Mouse (Mus musculus) lung, embryonic 16.5 days (tissue): ENCODE measurements around the gene Ipcef1. TPM values are rescaled to one million over a fixed set of nuclear protein-coding genes. Genes with fewer than 3 reads are reported as not detected.

Experiments used
- ATAC-seq: fragments of 200-750 bp; cut with Nextera tagmentation; 2 replicates; pipeline ENCODE4 v1.8.0; 2017; ENCODE audit warnings: low read depth, mild to moderate bottlenecking, moderate library complexity
- H3K27ac ChIP-seq: fragments of 300-500 bp; sonication (generic); 2 replicates; pipeline ENCODE4 v1.5.1; 2014; ENCODE audit warnings: mild to moderate bottlenecking, control low read depth, low read length
- H3K27me3 ChIP-seq: fragments of 300-500 bp; sonication (generic); 2 replicates; pipeline ENCODE4 v1.6.1; 2014; ENCODE audit warnings: low read depth, low read length, mixed read lengths; ENCODE audit not compliant: control insufficient read depth, insufficient read depth
- H3K36me3 ChIP-seq: fragments of 300-500 bp; sonication (generic); 2 replicates; pipeline ENCODE4 v1.6.1; 2014; ENCODE audit warnings: low read length; ENCODE audit not compliant: control insufficient read depth, insufficient read depth
- H3K4me1 ChIP-seq: fragments of 300-500 bp; sonication (generic); replicated peaks from 2 replicates; pipeline ENCODE4 v1.6.1; 2014; ENCODE audit warnings: low read length, mixed read lengths; ENCODE audit not compliant: control insufficient read depth, insufficient read depth
- H3K4me2 ChIP-seq: fragments of 300-500 bp; sonication (generic); 2 replicates; pipeline ENCODE4 v1.6.1; 2014; ENCODE audit warnings: low read depth, low read length, control low read depth
- H3K4me3 ChIP-seq: fragments of 300-500 bp; sonication (generic); 2 replicates; pipeline ENCODE4 v1.5.1; 2014; ENCODE audit warnings: mild to moderate bottlenecking, low read length, control low read depth
- H3K9ac ChIP-seq: fragments of 300-500 bp; sonication (generic); 2 replicates; pipeline ENCODE4 v1.6.1; 2014; ENCODE audit warnings: low read length, control low read depth
- H3K9me3 ChIP-seq: fragments of 300-500 bp; sonication (generic); 2 replicates; pipeline ENCODE4 v1.6.1; 2016; ENCODE audit warnings: low read length; ENCODE audit not compliant: control insufficient read depth
- WGBS: fragments of 180-500 bp; shearing (Covaris S2); extraction: QIAGEN DNeasy Blood & Tissue Kit; methylation state at CpG from one replicate; pipeline ENCODE4 v1.1.7; 2014; 5-methylcytosine and 5-hydroxymethylcytosine counted together
- polyA plus RNA-seq: library from polyadenylated mRNA; unstranded; fragments of >200 nt; fragmentation: Nextera tagmentation; extraction: Ambion mirVana; gene quantifications from 2 replicates; pipeline ENCODE4 v1.2.1, GENCODE M21; 2015

The Ipcef1 gene
- polyA plus RNA-seq, 1 experiment from 2014 or later: 0.24 TPM

DNA sequence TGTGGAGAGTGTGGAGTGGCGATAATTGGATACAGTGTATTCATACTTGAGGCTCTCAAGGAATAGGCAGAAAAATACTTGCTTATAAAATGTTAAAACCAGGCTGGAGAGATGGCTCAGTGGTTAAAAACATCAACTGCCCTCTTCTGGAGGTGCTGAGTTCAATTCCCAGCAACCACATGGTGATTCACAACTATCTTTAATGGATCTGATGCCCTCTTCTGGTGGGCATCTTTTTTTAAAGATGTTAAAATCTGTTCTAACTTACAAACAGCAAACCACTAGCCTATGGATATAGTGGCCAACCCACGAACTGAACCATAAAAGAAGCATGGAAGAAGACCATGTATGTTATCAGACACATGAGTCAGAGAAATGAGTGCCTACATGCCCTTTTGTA is 16.8 kb upstream of the Ipcef1 start:
- 82% methylated on average over 2 of the region's 2 CpGs for WGBS
- H3K27ac ChIP-seq: no peak overlapping the region
- no peak for ATAC-seq
- H3K27me3 ChIP-seq: no peaks in the 10 kb centered on the region
- no peak overlapping the region for H3K4me2 ChIP-seq
- no peaks in the 10 kb centered on the region for H3K4me1 ChIP-seq
- H3K4me3 ChIP-seq: no peak overlapping the region
- H3K36me3 ChIP-seq: no peaks in the 10 kb centered on the region
- H3K9ac ChIP-seq: no peak overlapping the region
- H3K9me3 ChIP-seq: no peaks in the 10 kb centered on the region

DNA sequence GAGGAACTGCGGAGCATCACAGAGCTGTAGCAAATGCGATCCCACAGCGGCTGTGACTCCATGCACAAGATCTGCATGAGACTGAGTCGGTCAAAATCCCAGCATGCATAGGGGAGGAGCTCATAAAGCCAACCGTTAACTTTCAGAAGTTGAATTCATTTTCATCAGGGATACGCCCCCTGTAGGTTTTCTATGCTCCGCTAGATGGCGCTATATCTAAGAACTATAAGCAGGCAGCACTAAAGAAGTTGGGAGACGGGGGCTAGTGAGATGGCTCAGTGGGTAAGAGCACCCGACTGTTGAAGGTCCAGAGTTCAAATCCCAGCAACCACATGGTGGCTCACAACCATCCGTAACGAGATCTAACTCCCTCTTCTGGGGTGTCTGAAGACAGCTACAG is 16.3 kb upstream of the Ipcef1 start:
- WGBS: 65% methylated on average over 12 of the region's 12 CpGs

DNA sequence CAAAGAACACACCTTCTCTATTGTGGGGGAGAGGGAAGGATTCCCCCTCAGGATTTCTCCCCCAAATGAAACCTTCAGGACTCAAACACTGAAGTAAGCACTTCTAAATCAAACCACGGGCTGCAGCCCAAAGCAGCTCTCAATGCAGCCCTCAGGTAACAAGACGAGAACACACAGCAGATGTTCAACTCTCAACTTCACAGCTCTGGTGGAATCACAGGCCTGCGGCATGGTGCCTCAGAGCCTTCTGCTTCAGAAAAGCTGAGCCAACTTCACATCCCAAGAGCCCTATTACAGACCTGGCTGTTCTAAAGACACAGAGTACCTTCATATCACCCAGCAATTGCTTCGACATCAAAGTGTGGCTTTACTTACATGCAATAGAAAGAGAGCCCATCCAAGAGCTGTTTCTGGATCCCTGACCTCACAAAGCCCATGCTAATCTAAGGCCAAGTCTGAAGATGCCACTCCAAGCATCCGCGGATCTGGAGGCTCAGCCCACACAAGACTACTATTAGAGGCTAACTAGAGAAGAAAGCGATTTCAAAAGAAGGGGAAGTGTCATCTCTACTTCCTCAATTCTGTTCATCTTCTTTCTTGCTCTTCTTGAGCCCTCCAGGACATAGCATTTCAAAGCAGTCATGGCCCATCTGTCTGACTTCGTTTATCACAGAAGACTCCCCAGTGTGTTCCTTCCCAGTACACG is 11.6 kb upstream of the Ipcef1 start:
- H3K4me3 ChIP-seq: no peak overlapping the region
- H3K4me1 ChIP-seq: no peaks in the 10 kb centered on the region
- WGBS: 78% methylated on average over 9 of the region's 9 CpGs
- no peaks in the 10 kb centered on the region for H3K36me3 ChIP-seq
- no peaks in the 10 kb centered on the region for H3K27me3 ChIP-seq
- no peak for ATAC-seq
- no peak overlapping the region for H3K27ac ChIP-seq
- no peak overlapping the region for H3K4me2 ChIP-seq
- H3K9ac ChIP-seq: no peak overlapping the region
- H3K9me3 ChIP-seq: no peaks in the 10 kb centered on the region

More for the DNA sequence above, 16.3 kb upstream of the Ipcef1 start:
- Histone ChIP-seq H3K4me2 (no peak overlapping the region), H3K4me3 (no peak overlapping the region), H3K9ac (no peak overlapping the region), H3K36me3 (no peaks in the 10 kb centered on the region), H3K4me1 (no peaks in the 10 kb centered on the region), H3K27ac (no peak overlapping the region), H3K9me3 (no peaks in the 10 kb centered on the region), H3K27me3 (no peaks in the 10 kb centered on the region)
- ATAC-seq: no peak

DNA sequence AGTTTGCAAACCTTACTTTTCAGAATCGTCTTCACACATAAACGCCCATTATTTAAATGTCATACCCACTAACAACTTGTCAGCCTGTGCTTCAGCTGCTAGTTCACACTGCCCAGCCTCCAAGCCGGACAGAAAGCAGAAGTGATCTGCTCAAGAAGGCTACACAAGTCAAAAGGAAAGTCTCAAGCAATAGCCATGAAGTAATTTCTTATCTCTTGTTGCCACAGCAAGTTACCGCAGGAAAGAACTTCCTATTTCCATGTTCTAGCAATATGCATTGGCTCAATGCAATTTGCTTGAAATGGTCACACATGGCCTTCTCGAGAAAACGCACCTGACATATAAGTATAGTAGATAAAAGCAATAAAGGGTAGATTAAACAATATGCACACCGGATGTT is 10.7 kb upstream of the Ipcef1 start:
- Histone ChIP-seq H3K4me2 (no peak overlapping the region), H3K4me3 (no peak overlapping the region), H3K36me3 (no peaks in the 10 kb centered on the region), H3K27me3 (no peaks in the 10 kb centered on the region), H3K27ac (no peak overlapping the region), H3K9ac (no peak overlapping the region), H3K9me3 (no peaks in the 10 kb centered on the region), H3K4me1 (no peaks in the 10 kb centered on the region)
- ATAC-seq: no peak
- WGBS: 77% methylated on average over 7 of the region's 7 CpGs

DNA sequence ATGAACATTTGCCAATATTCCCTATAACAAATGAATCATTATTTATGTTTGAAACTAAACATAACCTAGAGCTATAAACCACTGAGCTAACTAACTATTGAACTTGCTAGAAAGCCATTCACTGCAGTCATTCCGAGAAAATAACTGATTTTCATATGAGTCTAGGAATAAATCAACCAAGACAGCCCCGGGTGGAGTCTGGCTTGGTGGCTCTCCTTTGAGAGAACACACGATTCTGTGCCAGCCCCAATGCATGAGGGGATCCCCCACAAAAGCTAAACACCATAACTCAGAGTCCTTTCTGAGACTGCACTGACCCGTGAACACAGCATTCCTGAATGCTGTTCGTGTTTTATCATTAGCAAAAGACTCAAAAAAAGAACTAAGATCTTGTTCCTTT is 8.0 kb upstream of the Ipcef1 start:
- H3K4me3 ChIP-seq: no peak overlapping the region
- 56% methylated on average over 5 of the region's 5 CpGs for WGBS
- no peak overlapping the region for H3K9ac ChIP-seq
- H3K36me3 ChIP-seq: no peaks in the 10 kb centered on the region
- H3K27ac ChIP-seq: no peak overlapping the region
- H3K27me3 ChIP-seq: no peaks in the 10 kb centered on the region
- H3K4me2 ChIP-seq: no peak overlapping the region
- H3K4me1 ChIP-seq: no peaks in the 10 kb centered on the region
- no peak for ATAC-seq
- no peaks in the 10 kb centered on the region for H3K9me3 ChIP-seq

DNA sequence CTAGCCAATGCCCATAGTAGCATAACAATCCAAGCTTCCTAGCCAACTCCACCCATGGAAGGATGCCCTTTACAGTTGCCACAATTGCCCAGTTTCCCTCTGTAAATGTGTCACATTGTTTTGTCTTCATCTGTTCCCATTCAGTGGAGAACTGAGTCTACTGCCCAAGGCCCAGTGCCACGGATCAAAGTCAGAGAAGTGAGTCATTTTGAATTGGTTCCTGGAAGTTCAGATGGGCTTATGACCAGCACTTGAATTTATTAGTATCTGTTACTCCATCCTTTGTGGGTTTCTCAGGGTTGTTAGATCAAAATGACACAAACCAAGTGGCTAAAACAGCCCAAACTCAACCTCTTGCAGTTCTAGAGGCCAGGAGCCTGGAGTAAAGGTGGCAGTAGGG is 5.3 kb upstream of the Ipcef1 start:
- WGBS: 75% methylated on average over 1 of the region's 1 CpGs
- H3K4me1 ChIP-seq: 0 out of 2 replicates have a peak, but pooled peaks cover 3% of the 10 kb centered on the region
- H3K4me2 ChIP-seq: no peak overlapping the region
- no peak overlapping the region for H3K4me3 ChIP-seq
- no peaks in the 10 kb centered on the region for H3K36me3 ChIP-seq
- H3K27me3 ChIP-seq: no peaks in the 10 kb centered on the region
- H3K9me3 ChIP-seq: no peaks in the 10 kb centered on the region
- no peak overlapping the region for H3K9ac ChIP-seq
- H3K27ac ChIP-seq: no peak overlapping the region
- no peak for ATAC-seq

DNA sequence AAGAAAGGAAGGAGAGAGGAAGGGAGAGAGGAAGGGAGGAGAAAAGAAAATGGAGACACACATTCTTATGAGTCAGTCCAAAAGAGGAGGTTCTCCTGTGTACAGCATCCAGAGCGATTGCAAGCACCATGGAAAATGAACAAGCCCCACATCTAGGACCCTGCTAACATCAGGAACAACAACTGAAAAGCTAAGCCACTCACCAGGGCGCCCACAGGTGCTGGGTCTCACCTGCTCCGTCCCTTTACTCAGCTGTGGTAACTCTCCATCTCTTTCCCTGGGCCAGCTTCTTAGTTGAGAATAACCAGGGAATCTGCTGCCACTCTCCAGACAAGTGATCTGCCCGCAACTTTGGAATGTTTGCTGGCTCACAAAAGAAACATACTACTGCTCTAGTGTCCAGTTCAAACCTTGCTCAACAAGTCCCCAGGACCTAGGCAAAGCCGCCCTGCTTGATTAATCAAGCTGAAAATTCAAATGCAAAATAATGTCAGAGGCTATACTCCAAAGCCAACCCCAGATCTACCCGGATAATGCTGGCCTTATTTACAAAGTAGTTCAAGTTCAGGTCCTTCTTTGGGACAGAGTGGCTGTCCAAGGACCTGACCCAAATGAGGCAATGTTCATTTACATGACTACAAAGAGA is 2.4 kb upstream of the Ipcef1 start:
- Histone ChIP-seq H3K9me3 (no peaks in the 10 kb centered on the region), H3K27ac (no peak overlapping the region), H3K4me2 (no peak overlapping the region), H3K36me3 (no peaks in the 10 kb centered on the region), H3K4me3 (no peak overlapping the region), H3K9ac (no peak overlapping the region), H3K27me3 (no peaks in the 10 kb centered on the region), H3K4me1 (peaks cover 7% of the 10 kb centered on the region; the same call in 1 of the 2 replicates)
- 64% methylated on average over 6 of the region's 6 CpGs for WGBS
- ATAC-seq: no peak

DNA sequence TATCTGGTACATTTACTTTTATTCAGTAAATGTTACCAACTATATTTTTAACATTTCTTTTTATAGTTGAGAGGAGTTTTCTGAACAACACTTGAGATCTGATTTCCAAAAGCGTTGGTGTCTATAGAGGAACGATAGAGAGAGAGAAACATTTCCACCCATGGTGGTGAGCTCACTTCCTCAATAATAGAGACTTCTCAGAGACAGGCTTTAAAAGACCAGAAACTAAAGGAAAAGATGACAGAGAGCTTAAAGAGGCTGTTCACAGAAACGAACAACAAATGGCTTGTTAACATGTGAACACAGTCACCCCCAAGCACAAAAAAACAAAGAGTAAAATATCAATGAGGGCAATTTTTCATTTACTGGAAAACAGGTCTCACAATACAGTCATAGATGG is 2.4 kb downstream of the Ipcef1 start:
- ATAC-seq: no peak
- Histone ChIP-seq H3K4me1 (peaks cover 10% of the 10 kb centered on the region; the same call in 1 of the 2 replicates), H3K27me3 (no peaks in the 10 kb centered on the region), H3K27ac (no peak overlapping the region), H3K4me2 (no peak overlapping the region), H3K4me3 (no peak overlapping the region), H3K36me3 (no peaks in the 10 kb centered on the region), H3K9ac (no peak overlapping the region), H3K9me3 (no peaks in the 10 kb centered on the region)
- 64% methylated on average over 3 of the region's 3 CpGs for WGBS

DNA sequence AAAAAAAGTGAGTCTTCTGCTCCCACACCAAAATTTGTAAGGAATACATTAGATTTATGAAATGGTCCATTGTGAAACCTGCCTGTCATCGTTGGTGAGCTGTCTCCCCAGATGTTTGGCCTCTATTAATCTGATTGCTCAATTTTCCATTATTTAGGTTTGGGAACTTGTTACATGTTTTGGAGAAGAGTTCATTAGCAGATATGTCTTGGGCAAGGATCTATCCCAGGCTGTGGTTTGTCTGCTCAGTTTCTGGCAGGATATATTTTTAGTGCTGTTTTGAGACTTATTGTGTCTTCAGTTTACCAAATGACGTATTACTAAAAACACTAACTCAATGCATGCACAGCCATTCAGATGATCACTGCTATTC is 4.4 kb downstream of the Ipcef1 start:
- Histone ChIP-seq H3K27ac (peak overlapping the region; percentile 53), H3K4me3 (no peak overlapping the region), H3K4me2 (0 out of 2 replicates have a peak overlapping the region, but pooled peaks have one; percentile 4), H3K36me3 (no peaks in the 10 kb centered on the region), H3K9me3 (no peaks in the 10 kb centered on the region), H3K27me3 (no peaks in the 10 kb centered on the region), H3K4me1 (peaks cover 10% of the 10 kb centered on the region; the same call in 1 of the 2 replicates), H3K9ac (no peak overlapping the region)
- peak; percentile 88 for ATAC-seq
- 42% methylated on average over 2 of the region's 2 CpGs for WGBS
